ENCODE assay signal across 15 mouse cellular contexts in genomic region chr9:21062928-21063327, GRCm38 (mm10). TPM values are rescaled to one million over a fixed set of nuclear protein-coding genes. Genes with fewer than 3 reads are reported as not detected.
A peak's percentile ranks its signal among the peaks of the same experiment; 100 is the strongest.
DNase-seq lines count a peak whose midpoint lies in the region.
"Had no signal": no experiment of that assay in that cellular context is flagged by ENCODE, and none has a peak within 500 bp of the region (broad histone marks: within the 10 kb centered on the region; RNA-seq: fewer than 3 reads in every experiment).

No protein-coding gene starts in this region.

- peak; percentile 89 for DNase-seq in right cerebral cortex, adult 18-20 months
- DNase-seq in right cerebral cortex, postnatal 4 days = no peak
- DNase-seq in layer of hippocampus, adult 8-10 months (ENCODE audit: low spot score in 2 of 2) = peak; percentile 55 to 69
- peak; percentile 76 to 79 for DNase-seq in right cerebral cortex, adult 2 months (ENCODE audit: low spot score in 2 of 2)
- DNase-seq in natural killer cell, adult 2 months (ENCODE audit: low spot score in 2 of 2) = no peak
- DNase-seq in kidney, adult 11 months = no peak
- DNase-seq in kidney, postnatal 14 days = no peak
- DNase-seq: adrenal gland, postnatal 10 days; cerebellum, postnatal 25 days; liver; lung, adult 18-20 months; midbrain, embryonic 14.5 days; spleen, adult 18-20 months had no signal

RNA-seq across cellular contexts. Expression of gene Zglp1, which starts 4.0 kb away (rescaled TPM):
- 1 to 10 TPM in 1 of 4 experiments, under 1 TPM in 1, not detected in 2; 0.87 to 1.1 TPM for total RNA-seq in layer of hippocampus, adult 8-10 months (2022)
- total RNA-seq: adrenal gland, postnatal 10 days; G1E; granulocyte monocyte progenitor cell, adult 5-6 weeks had no signal

RNA-seq across cellular contexts. Expression of gene Gm49373, which starts 10.0 kb away (rescaled TPM):
- total RNA-seq in layer of hippocampus, adult 8-10 months (2022) = 1 to 10 TPM; 1.2 to 2.3 (median 2.2) TPM
- total RNA-seq: granulocyte monocyte progenitor cell, adult 5-6 weeks had no signal

RNA-seq across cellular contexts. Expression of gene Fdx1l, which starts 10.5 kb away (rescaled TPM):
- 10 to 100 TPM; 47.3 to 69.6 (median 59.3) TPM for total RNA-seq in layer of hippocampus, adult 8-10 months (2022)

RNA-seq across cellular contexts. Expression of gene Gm38431, which starts 28.9 kb away (rescaled TPM):
- 1 to 10 TPM; 2.7 to 5.4 (median 4.0) TPM for total RNA-seq in layer of hippocampus, adult 8-10 months (2022)

RNA-seq across cellular contexts. Expression of gene Raver1, which starts 28.9 kb away (rescaled TPM):
- total RNA-seq in layer of hippocampus, adult 8-10 months (2022) = 10 to 100 TPM; 26.7 to 35.4 (median 31.6) TPM

Comparison
In these comparisons a context has a peak if more than half of its experiments do, and no peak if none do; other contexts are left out.
1. DNase-seq: peak in right cerebral cortex, adult 18-20 months (single experiment), layer of hippocampus, adult 8-10 months (2 of 2) and right cerebral cortex, adult 2 months (2 of 2); none in right cerebral cortex, postnatal 4 days (single experiment), natural killer cell, adult 2 months (0 of 2), kidney, adult 11 months (single experiment) and kidney, postnatal 14 days (single experiment).